Mouse (Mus musculus) liver, adult 2 months (tissue): ENCODE measurements at regions not wholly inside any gene's neighbourhood (a gene's known extent, or its start where the extent isn't known, plus 50 kb on each side); places are given as distances from the start of the nearest gene placed in this dataset.

Experiments used
- CTCF ChIP-seq: fragments of 200-500 bp; IDR thresholded peaks from 2 replicates; pipeline ENCODE4 v1.5.1; 2011; ENCODE audit warnings: low read depth, low read length, control low read depth
- POLR2A ChIP-seq: fragments of 200-500 bp; IDR thresholded peaks from 2 replicates; pipeline ENCODE4 v1.6.1; 2011; ENCODE audit warnings: low read length, control low read depth; ENCODE audit not compliant: insufficient read depth; ENCODE audit errors: extremely low read depth

DNA sequence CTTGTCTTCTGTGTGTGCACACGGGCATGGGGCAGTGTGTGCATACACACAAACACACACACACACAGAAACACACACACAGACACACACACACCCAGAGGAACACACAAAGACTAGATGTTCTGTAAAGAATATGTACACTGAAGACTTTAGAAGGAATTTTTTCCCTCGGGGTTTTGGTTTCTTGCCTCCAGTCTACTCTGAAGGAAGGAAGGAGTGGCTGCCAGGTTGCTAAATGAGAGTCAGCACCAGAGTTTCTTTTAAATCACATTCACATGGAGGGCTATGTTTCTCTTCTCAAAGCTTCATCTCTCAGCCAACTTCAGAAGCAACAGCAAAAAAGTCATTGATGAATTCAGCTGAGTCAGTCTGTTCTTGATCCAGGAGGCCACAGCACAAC lies 61.8 kb upstream of the Irf2bp2 start:
- no peak for TF ChIP-seq CTCF
- no peak for TF ChIP-seq POLR2A
